Mouse (Mus musculus) lung, postnatal 0 days (tissue): ENCODE data around the gene Kyat1.

ENCODE experiments used
- CTCF ChIP-seq: IDR thresholded peaks from 2 replicates; pipeline ENCODE4 v1.5.1; 2016; ENCODE audit warnings: antibody characterized with exemption, mild to moderate bottlenecking
- EP300 ChIP-seq: IDR thresholded peaks from 2 replicates; pipeline ENCODE4 v1.6.1; 2016; ENCODE audit warnings: antibody characterized with exemption, mild to moderate bottlenecking, control low read depth

DNA sequence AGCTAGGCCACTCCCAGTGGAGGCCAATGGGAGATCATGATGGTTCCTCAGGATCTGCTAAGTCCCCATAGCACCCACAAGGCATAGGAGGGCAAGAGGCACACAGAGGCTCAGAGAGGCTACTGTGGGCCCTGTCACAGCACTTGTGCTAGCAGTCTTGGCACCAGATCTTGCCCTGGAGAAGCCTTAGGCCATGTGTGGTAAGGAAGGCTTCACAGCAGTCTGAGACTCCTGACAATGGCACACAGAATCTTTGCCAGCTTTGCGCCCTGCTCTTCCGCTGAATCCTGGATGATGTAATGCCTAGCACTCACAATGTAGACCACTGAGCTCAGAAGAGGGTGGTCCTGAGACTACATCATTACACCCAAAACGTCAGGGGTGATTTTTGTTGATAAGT is 11.0 kb downstream of the Kyat1 start:
- TF ChIP-seq CTCF (no peak), EP300 (no peak)
